Mouse (Mus musculus) small intestine, adult 2 months (tissue): ENCODE results near the gene Mapkapk5. TPM values are rescaled to one million over a fixed set of nuclear protein-coding genes. Genes with fewer than 3 reads are reported as not detected.

Experiments
- H3K27ac ChIP-seq: fragments of 200-500 bp; 2 replicates; pipeline ENCODE4 v1.5.1; 2012; ENCODE audit warnings: low read depth, low read length, control low read depth, inconsistent platforms; ENCODE audit not compliant: insufficient read depth
- H3K27me3 ChIP-seq: fragments of 200-500 bp; 2 replicates; pipeline ENCODE4 v1.6.1; 2012; ENCODE audit warnings: mild to moderate bottlenecking, moderate library complexity, low read length, inconsistent platforms; ENCODE audit not compliant: control insufficient read depth, insufficient read depth
- H3K36me3 ChIP-seq: fragments of 200-500 bp; 2 replicates; pipeline ENCODE4 v1.6.1; 2012; ENCODE audit warnings: mild to moderate bottlenecking, low read length, control low read depth, inconsistent platforms; ENCODE audit not compliant: control insufficient read depth, insufficient read depth
- H3K4me1 ChIP-seq: fragments of 200-500 bp; 2 replicates; pipeline ENCODE4 v1.6.1; 2012; ENCODE audit warnings: low read length, inconsistent platforms, mixed read lengths; ENCODE audit not compliant: control insufficient read depth, insufficient read depth, insufficient read length
- H3K4me3 ChIP-seq: fragments of 200-500 bp; 2 replicates; pipeline ENCODE4 v1.5.1; 2012; ENCODE audit warnings: low read depth, mild to moderate bottlenecking, control low read depth, inconsistent platforms, low read length, moderate library complexity
- CTCF ChIP-seq: fragments of 200-500 bp; IDR thresholded peaks from 2 replicates; pipeline ENCODE4 v1.5.1; 2012; ENCODE audit warnings: low read depth, mild to moderate bottlenecking, control low read depth, inconsistent platforms, low read length, moderate library complexity, mixed read lengths; ENCODE audit not compliant: insufficient replicate concordance, insufficient read length; ENCODE audit errors: extremely low read depth
- POLR2A ChIP-seq: fragments of 200-500 bp; IDR thresholded peaks from 2 replicates; pipeline ENCODE4 v1.6.1; 2012; ENCODE audit warnings: low read depth, mild to moderate bottlenecking, control low read depth, inconsistent platforms, low read length, moderate library complexity
- WGBS: fragments of 180-500 bp; shearing (Covaris S2); methylation state at CpG from one replicate; pipeline ENCODE4 v1.1.7; 2018; 5-methylcytosine and 5-hydroxymethylcytosine counted together
- polyA plus RNA-seq: library from polyadenylated mRNA; depleted of rRNA; stranded (reverse); fragments of >200 nt; gene quantifications from 2 replicates; pipeline ENCODE4 v1.2.3, GENCODE M21; 2012

Mapkapk5 gene
- polyA plus RNA-seq, 1 experiment = 36.5 TPM

GRCm38 (mm10) chr5:121591417-121592063 is 45.8 kb upstream of the Mapkapk5 start:
- Histone ChIP-seq H3K27ac (peak overlapping the region; percentile 11; the same call in 1 of the 2 replicates), H3K36me3 (no peaks in the 10 kb centered on the region), H3K4me3 (peak overlapping the region; percentile 38), H3K4me1 (peaks cover 9% of the 10 kb centered on the region; the same call in 1 of the 2 replicates), H3K27me3 (no peaks in the 10 kb centered on the region)
- TF ChIP-seq CTCF = no peak
- no peak for TF ChIP-seq POLR2A
- 65% methylated on average over 11 of the region's 11 CpGs for WGBS

- 82% methylated on average over 6 of the region's 6 CpGs for WGBS
- no peak overlapping the region for H3K27ac ChIP-seq
- no peaks in the 10 kb centered on the region for H3K27me3 ChIP-seq
- H3K4me3 ChIP-seq = no peak overlapping the region
- no peaks in the 10 kb centered on the region for H3K36me3 ChIP-seq
- no peak for TF ChIP-seq POLR2A
- no peak for TF ChIP-seq CTCF
- peaks cover 10% of the 10 kb centered on the region; the same call in 1 of the 2 replicates for H3K4me1 ChIP-seq
Measured at GRCm38 (mm10) chr5:121589928-121590327, 44.2 kb upstream of the Mapkapk5 start.

GRCm38 (mm10) chr5:121586400-121587039 is 40.8 kb upstream of the Mapkapk5 start:
- no peaks in the 10 kb centered on the region for H3K27me3 ChIP-seq
- WGBS = 18% methylated on average over 6 of the region's 6 CpGs
- H3K27ac ChIP-seq = peak overlapping the region; percentile 76
- H3K4me3 ChIP-seq = no peak overlapping the region
- peaks cover 14% of the 10 kb centered on the region; the same call in 1 of the 2 replicates for H3K4me1 ChIP-seq
- TF ChIP-seq CTCF = no peak
- TF ChIP-seq POLR2A = no peak
- no peaks in the 10 kb centered on the region for H3K36me3 ChIP-seq

GRCm38 (mm10) chr5:121585699-121586098 is 40.0 kb upstream of the Mapkapk5 start:
- Histone ChIP-seq H3K27ac (peak overlapping the region; percentile 76), H3K4me3 (no peak overlapping the region), H3K36me3 (no peaks in the 10 kb centered on the region), H3K4me1 (peaks cover 14% of the 10 kb centered on the region; the same call in 1 of the 2 replicates), H3K27me3 (no peaks in the 10 kb centered on the region)
- 90% methylated on average over 5 of the region's 5 CpGs for WGBS
- TF ChIP-seq POLR2A (no peak), CTCF (no peak)

- TF ChIP-seq CTCF = no peak
- TF ChIP-seq POLR2A = no peak
- no peaks in the 10 kb centered on the region for H3K36me3 ChIP-seq
- no peaks in the 10 kb centered on the region for H3K27me3 ChIP-seq
- no peak overlapping the region for H3K4me3 ChIP-seq
- peaks cover 14% of the 10 kb centered on the region; the same call in 1 of the 2 replicates for H3K4me1 ChIP-seq
- H3K27ac ChIP-seq = peak overlapping the region; percentile 93
- 90% methylated on average over 10 of the region's 10 CpGs for WGBS
Measured at GRCm38 (mm10) chr5:121585005-121585404, 39.3 kb upstream of the Mapkapk5 start.

- Histone ChIP-seq H3K4me1 (peaks cover 14% of the 10 kb centered on the region; the same call in 1 of the 2 replicates), H3K27ac (peak overlapping the region; percentile 97), H3K36me3 (peaks cover 9% of the 10 kb centered on the region), H3K27me3 (no peaks in the 10 kb centered on the region), H3K4me3 (peak overlapping the region; percentile 44)
- TF ChIP-seq POLR2A = no peak
- peak; percentile 73 for TF ChIP-seq CTCF
- 10% methylated on average over 12 of the region's 12 CpGs for WGBS
Measured at GRCm38 (mm10) chr5:121583765-121584501, 38.2 kb upstream of the Mapkapk5 start.
